Mouse (Mus musculus) CD8-positive naive resting alpha-beta T cell, adult 2 months (primary cell): ENCODE data around the gene Atp1a3.
A peak's percentile ranks its signal among the peaks of the same experiment; 100 is the strongest.

Experiments used
- DNase-seq, 2 experiments: peaks; one replicate each; pipeline ENCODE4 v3.0.0; 2022; ENCODE audit warnings: low read depth in 2 of 2, low spot score in 2 of 2

Atp1a3 gene

DNA sequence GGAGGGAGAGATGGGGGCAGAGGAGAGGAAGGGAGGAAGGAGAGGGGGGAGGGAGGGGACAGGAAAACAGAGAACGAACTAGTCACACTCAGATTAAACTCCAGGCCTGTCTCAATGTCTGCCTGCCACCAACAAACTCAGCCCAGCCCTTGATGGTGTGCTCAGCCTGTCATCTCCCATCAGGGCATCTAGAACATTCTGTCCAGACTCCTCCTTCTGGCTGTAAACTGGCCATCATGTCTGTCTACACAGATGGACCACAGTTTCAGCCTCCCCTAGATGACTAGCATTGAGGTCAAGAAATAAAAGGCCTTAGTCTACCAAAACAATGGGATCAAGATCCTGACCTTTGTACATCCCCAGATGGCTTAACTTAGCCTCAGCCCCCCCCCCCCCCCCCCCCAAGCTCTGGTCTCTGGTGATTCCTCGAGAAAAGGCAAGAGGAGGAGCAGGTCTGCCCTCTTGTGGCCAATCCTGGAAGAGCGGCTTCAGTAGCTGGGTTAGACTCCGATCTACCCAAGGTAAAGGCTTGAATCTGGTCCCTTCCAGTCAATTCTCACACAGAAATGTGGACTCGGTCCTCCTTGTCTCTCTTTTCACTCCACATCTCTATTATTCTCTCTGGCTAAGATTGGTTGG lies 40.7 kb downstream of the Atp1a3 start:
- peak; percentile 75 to 86 for DNase-seq

DNA sequence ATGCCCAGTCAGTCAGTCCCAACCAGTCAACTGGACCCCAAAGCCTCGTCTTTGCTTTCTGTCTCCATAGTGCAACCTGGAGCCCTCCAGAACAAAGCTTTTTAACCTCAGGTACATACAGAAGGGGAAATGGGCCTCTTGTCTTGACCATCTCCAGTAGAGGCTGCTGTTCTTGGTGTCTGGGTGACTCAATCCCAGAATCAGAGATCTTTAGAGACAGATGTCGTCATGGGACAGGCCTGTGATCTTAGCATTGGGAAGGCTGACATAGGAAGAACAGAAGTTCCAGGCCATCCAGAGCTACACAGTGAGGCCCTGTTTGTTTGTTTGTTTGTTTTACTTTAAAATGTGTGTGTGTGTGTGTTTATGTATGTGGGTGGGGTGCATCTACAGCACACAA lies 41.5 kb downstream of the Atp1a3 start:
- DNase-seq, result no peak

DNA sequence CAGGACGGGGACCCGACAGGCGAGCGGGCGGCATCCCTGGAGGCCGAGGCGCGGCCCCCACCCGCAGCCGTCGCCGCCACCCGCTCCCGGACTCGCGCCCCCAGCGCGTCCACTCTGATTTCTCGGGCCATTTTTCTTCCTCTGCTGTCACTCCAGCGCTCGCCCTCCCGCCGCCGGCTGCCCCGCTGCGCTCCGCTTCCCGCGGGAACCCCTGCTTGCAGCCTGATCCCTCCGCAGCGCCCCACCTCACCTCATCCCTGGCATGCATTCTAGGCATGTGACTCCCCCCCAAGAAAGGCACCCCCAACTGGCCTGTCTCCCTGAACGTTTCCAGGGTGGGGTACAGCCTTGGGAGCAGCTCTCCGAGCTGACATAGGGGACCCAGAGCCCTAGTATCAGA lies 50.5 kb downstream of the Atp1a3 start:
- DNase-seq, result no peak

DNA sequence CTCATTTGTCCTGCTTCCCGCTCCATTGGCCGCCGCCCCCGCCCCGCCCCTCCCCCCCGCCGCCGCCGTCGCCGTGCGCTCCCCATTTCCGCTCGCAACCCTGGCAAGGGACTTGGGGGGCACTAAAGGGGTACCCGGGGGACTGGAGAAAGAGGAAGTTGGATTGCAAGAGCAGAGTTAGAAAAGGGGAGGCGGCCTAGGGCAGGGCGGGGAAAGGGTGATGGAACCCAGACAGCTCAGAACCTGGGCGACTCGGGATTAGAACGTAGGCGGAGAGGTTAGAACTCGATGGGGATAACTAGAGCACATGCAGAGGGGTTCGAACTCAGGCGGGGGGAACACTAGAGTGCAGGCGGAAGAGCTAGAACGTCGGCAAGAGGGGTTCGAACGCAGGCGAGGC lies 51.3 kb downstream of the Atp1a3 start:
- peak in 1 of 2 experiments; percentile 27 for DNase-seq

DNA sequence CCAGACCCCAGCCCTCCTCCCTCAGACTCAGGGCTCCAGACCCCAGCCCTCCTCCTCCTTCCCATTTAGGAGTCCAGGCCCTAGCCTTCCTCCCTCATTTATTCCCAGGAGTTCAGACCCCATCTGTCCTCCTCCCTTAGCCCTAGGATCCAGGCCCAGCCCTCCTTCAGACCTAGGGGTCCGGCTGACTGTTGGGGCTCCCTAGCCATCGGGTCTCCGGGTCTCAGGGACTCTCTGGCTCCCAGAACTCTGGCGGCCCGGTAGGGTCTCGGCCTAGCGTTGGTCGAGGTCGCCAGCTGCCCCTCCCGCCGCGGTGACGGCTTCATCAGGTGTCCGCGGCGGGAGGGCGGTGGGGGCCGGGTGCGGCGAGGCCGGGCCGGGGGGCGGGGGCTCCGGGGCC lies 51.8 kb downstream of the Atp1a3 start:
- no peak for DNase-seq

DNA sequence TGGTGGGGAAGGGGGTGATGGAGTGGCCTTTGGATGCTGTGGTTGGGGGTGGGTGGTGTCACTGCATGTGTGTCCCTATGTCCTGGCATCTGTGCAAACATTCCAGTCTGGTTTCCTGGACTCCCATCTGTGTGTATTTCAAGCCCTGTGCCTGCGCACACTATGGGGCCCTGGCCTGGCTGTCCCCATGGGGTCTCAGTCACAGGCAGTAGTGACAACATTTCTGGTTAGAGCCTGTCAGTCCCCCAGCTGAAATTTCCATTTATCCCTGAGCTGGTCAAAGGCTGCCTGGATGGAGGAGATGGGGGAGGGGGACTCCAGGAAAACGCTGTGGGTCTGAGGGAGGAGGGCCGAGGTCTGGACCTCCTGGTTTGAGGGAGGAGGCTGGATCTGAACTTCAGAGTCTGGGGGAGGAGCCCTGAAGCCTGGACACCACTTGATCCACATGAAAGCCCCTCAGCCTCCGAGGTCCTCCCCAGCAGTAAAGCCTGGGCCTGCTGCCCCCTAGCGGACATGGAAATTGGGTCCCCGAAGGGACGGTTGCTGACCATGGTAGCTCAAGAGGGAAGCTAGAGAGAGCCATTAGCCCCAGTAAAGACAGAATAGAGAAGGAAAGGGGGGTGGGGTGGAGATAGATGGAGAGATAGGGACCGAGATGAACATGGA lies 55.7 kb downstream of the Atp1a3 start:
- DNase-seq, result peak; percentile 68 to 75

DNA sequence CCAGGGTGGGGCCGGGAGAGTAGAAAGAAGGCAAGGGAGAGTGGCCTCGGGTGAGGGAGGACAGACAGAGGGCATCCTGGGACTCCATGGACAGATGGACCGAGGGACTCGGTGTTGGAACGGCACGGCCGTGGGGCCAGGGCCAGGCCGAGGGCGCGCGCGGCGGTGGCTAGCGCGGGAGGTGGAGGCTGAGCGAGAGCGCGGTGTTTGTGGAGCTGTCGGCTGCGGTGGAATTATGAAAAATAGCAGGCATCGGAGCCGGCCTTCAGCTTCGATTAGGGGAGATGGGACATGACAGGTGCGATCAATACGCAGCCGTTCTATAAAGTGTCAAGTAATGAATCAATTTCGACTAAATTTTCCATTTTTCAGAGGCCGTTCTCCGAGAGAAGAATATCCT lies 57.0 kb downstream of the Atp1a3 start:
- no peak for DNase-seq

DNA sequence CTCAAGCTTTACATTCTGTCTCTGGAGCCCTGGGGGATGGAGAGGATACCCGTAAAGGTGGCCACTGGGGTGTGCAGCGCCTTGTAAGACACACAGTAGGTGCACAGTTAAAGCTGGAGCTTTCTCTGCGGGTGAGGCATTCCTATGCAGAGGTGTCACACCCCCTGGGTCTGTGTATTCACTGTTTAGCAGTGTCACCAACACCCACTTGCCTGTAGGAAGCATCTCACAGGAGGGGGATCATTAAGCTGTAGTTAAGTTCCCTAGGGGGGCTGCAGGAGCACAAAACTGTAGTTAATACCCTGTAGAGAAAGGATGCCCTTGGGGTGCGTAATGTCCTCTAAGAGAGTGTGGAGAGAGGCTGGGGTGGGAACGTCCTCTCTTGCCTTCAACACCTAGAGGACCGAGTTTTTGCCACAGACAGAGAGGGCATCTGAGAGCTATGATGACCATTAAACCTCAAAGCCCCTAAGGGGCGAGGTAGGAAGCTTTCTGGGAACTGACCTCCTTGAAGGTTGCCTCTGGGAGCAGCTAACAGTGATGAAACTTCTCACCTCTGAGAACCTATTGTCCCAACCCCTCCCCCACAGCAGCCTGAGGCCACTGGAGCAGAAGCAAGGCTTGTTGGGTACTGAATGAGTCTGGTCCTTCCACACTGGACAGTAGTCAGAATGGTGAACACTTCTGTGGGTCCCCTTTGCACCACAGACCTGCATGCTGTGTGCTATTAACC lies 58.3 kb downstream of the Atp1a3 start:
- DNase-seq, result no peak

DNA sequence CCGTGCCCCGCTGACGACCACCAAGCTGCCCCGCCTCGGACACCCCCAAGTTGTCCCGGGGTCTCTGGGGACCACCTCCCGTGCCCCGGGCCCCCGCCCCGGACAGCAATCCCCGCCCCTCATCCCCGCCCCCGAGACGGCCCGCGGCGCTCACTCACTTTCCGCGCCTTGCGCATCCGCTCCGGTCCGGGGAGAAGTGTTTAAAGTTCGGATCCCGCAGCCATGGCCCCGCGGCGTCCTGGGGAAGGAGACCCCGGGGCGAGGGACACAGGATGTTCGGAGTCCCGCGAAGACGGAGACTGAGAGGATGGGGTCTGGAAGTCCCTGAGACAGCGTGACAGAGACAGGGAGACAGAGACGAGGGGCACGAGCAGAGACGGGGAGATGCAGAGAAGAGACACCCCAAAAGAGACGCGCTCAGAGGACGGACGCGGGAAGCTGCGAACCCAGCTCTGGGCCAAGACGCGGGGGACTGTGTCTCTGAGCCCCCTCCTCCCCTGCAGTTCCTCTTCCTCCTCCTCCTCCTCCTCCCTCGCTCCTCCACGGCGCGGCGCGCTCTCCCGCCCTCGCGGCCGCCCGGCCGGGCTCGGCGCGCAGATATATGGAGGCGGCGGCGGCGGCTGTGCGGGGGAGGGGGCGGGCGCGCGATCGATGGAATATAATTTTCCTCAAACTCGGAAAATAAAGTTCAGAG lies 61.4 kb downstream of the Atp1a3 start, which contains the start of gene Gm4881:
TSS of gene Gm4881 (minus strand) at position 238 of the 694 bp plus-strand sequence.
- DNase-seq, result no peak

DNA sequence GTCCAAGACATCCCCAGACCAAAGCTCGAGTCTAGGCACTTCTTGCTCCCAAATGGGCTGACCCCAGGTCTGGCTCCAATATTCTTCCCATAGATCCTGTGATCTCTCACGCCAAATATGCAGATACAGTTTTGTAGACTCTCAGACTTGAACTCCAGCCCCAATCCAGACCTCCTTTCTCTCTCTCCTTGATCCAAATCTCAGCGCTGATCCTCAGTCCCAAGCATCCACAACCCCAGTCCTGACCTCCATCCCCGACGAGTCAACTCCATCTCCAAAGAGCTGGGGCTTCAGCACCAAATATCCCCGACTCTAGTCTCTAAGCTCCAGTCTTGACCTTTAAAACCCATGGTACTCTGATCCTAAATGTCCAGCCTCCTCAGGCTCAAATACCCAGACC lies 62.1 kb downstream of the Atp1a3 start:
- no peak for DNase-seq

DNA sequence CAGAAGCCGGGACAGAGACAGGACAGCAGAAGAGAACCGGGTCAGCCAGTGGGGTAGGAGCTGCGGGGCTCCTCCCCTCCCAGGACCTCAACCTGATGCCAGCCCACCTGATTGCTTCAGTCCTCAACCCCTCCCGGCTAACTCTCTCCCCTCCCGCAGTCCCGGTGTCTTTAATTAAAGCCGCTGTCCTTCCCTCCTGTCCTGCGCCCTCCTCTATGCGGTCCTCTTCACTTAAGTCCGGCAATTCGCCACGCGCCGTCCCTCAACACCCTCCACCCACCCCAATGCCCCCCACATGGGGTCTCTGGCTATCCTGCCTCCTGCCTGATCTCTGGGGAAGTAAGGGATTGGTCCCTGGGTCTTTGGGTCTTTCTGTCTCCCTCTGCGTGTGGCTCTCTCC lies 74.1 kb downstream of the Atp1a3 start:
- DNase-seq, result no peak

DNA sequence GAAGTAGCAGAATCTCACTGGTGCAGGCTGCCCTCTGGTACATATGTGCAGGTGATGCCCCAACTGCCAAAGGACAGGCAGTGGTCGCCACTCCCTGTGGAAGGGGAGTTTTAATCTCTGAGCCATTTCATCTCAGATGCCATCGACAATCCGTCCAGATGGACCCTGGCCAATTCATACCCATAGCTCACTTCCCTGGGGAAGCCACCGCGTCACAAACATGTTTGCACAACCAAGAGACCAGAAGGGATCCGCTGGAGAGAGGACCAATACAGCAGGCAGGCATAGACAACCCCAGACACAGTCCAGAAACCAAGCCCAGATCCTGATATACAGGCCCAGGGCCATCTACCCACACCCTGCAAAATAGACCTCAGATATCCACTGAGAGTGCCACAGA lies 75.3 kb downstream of the Atp1a3 start:
- no peak for DNase-seq
